Mouse (Mus musculus) cortical plate, adult 2 months (tissue): ENCODE results near the gene Osbpl5.

Experiments
- CTCF ChIP-seq: fragments of 200-500 bp; IDR thresholded peaks from 2 replicates; pipeline ENCODE4 v1.5.1; 2011; ENCODE audit warnings: mild to moderate bottlenecking, control low read depth, low read length; ENCODE audit not compliant: insufficient read depth; ENCODE audit errors: extremely low read depth
- POLR2A ChIP-seq: fragments of 200-500 bp; IDR thresholded peaks from 2 replicates; pipeline ENCODE4 v1.6.1; 2011; ENCODE audit warnings: mild to moderate bottlenecking, low read length, control low read depth; ENCODE audit not compliant: insufficient read depth; ENCODE audit errors: extremely low read depth

DNA sequence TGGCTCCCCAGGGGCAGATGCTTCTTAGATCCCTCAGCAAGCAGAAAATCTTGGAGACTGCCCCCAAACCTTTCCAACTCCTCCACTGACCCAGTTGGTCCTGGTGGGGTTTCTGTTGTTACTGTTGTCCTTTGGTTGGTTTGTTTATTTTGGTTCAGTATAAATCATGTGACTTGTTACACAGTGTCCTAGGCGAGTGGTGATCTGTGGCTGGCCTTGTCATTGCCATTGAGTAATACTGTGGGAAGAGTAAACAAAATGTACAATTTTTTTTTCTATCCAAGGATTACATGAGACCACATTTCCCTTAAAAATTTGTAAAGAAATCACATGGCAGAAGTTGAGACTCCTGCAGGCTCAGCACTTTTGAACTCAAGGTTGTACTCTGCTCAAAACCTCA lies 12.7 kb upstream of the Osbpl5 start:
- TF ChIP-seq CTCF (no peak), POLR2A (no peak)
